In genomic region chr10:89395823-89396222, GRCm38 (mm10) we compare ENCODE assay signal across 9 mouse cellular contexts. TPM values are rescaled to one million over a fixed set of nuclear protein-coding genes. Genes with fewer than 3 reads are reported as not detected.
A peak's percentile ranks its signal among the peaks of the same experiment; 100 is the strongest.
DNase-seq lines count a peak whose midpoint lies in the region; ATAC-seq and TF ChIP-seq lines count a peak whose summit lies in the region.
"Had no signal": no experiment of that assay in that cellular context is flagged by ENCODE, and none has a peak within 500 bp of the region (broad histone marks: within the 10 kb centered on the region; RNA-seq: fewer than 3 reads in every experiment).

No protein-coding gene starts in this region.

- 8% methylated on average over 7 of the region's 7 CpGs for WGBS in kidney, adult 2 months
- WGBS in liver, embryonic 13.5 days (ENCODE audit: insufficient replicate concordance): 3% methylated on average over 7 of the region's 7 CpGs

- H3K9me3 ChIP-seq in liver, embryonic 13.5 days (replicated peaks): no peaks in the 10 kb centered on the region; the same call in 1 of the 2 replicates

- H3K4me3 ChIP-seq in gastrocnemius, adult 2 months: peak overlapping the region; percentile 26; the same call in 1 of the 2 replicates
- no peak overlapping the region for H3K4me3 ChIP-seq in kidney, adult 2 months (ENCODE audit: insufficient read depth, low read depth, low read length)
- no peak overlapping the region for H3K4me3 ChIP-seq in liver, embryonic 13.5 days (replicated peaks)
- H3K4me3 ChIP-seq: erythroblast, embryonic 14.5 days had no signal

- intact Hi-C loops in gastrocnemius, adult 2 months (cut with DNase I): no loop called here

- DNase-seq in 3134 (ENCODE audit: extremely low read depth, insufficient read length, low spot score) (peak; percentile 14), NIH3T3 (ENCODE audit: low read depth) (peak; percentile 79)
- peak; percentile 26 to 63 for DNase-seq in cerebellum, postnatal 25 days
- DNase-seq in gastrocnemius, adult 2 months: peak; percentile 51
- DNase-seq in kidney, adult 2 months: peak; percentile 42
- DNase-seq in liver, embryonic 13.5 days: peak; percentile 26
- peak; percentile 12 for DNase-seq in naive thymus-derived CD4-positive, alpha-beta T cell, adult 2 months (ENCODE audit: low read depth)
- peak; percentile 20 to 26 for DNase-seq in urinary bladder, postnatal 36 days (ENCODE audit: low spot score in 2 of 2)

- TF ChIP-seq CTCF in gastrocnemius, adult 2 months (IDR thresholded peaks at IDR 0.05): peak; percentile 32; the same call in 1 of the 2 replicates
- TF ChIP-seq CTCF in kidney, adult 2 months (conservative IDR thresholded peaks at IDR 0.05; ENCODE audit: insufficient read depth, insufficient read length, low read depth, low read length): peak; percentile 42

- TF ChIP-seq POLR2A in kidney, adult 2 months (IDR thresholded peaks at IDR 0.05; ENCODE audit: low read depth, low read length): no peak

- ATAC-seq in liver, embryonic 13.5 days (ENCODE audit: low read depth): no peak; the same call in 1 of the 2 replicates

- 0 out of 2 replicates have a peak, but pooled peaks cover 4% of the 10 kb centered on the region for H3K4me1 ChIP-seq in kidney, adult 2 months (ENCODE audit: control insufficient read depth, insufficient read depth, low read length)
- peaks cover 4% of the 10 kb centered on the region for H3K4me1 ChIP-seq in liver, embryonic 13.5 days (replicated peaks)

- H3K27ac ChIP-seq in gastrocnemius, adult 2 months: no peak overlapping the region
- H3K27ac ChIP-seq in kidney, adult 2 months (ENCODE audit: insufficient read depth, low read depth, low read length): no peak overlapping the region
- H3K27ac ChIP-seq in liver, embryonic 13.5 days: no peak overlapping the region

- no peak overlapping the region for H3K9ac ChIP-seq in liver, embryonic 13.5 days

- H3K4me2 ChIP-seq in liver, embryonic 13.5 days: peak overlapping the region; percentile 25; the same call in 1 of the 2 replicates

- H3K36me3 ChIP-seq in kidney, adult 2 months (ENCODE audit: control insufficient read depth, insufficient read depth, low read length): no peaks in the 10 kb centered on the region
- H3K36me3 ChIP-seq in liver, embryonic 13.5 days: no peaks in the 10 kb centered on the region

- H3K27me3 ChIP-seq in kidney, adult 2 months (replicated peaks; ENCODE audit: control insufficient read depth, insufficient read depth, low read length): no peaks in the 10 kb centered on the region
- H3K27me3 ChIP-seq in liver, embryonic 13.5 days: no peaks in the 10 kb centered on the region

RNA-seq across cellular contexts. Expression of gene Gas2l3, which starts 47.9 kb away (rescaled TPM):
- total RNA-seq in gastrocnemius, adult 2 months (2021): under 1 TPM; 0.89 to 0.95 TPM
- polyA plus RNA-seq in kidney, adult 2 months (2012; rRNA removed): 0.19 and 0.75 TPM in 2 replicates
- 5.0 and 6.2 TPM in 2 replicates for polyA plus RNA-seq in liver, embryonic 13.5 days (2015; fragmentation: Nextera tagmentation; extraction: Ambion mirVana)

RNA-seq across cellular contexts. Expression of gene Ano4, which starts 51.3 kb away (rescaled TPM):
- 1 to 10 TPM in 1 of 2 experiments, under 1 TPM in 1; 0.66 to 1.3 TPM for total RNA-seq in gastrocnemius, adult 2 months (2021)
- 0.54 and 0.69 TPM in 2 replicates for polyA plus RNA-seq in kidney, adult 2 months (2012; rRNA removed)
- 0.09 and 0.18 TPM in 2 replicates for polyA plus RNA-seq in liver, embryonic 13.5 days (2015; fragmentation: Nextera tagmentation; extraction: Ambion mirVana)
- polyA plus RNA-seq: erythroblast, embryonic 14.5 days had no signal

Comparison
In these comparisons a context has a peak if more than half of its experiments do, and no peak if none do; other contexts are left out.
1. DNase-seq: peak in every context shown above with its lines; median percentile 79 in NIH3T3; 51 in gastrocnemius, adult 2 months; 44 in cerebellum, postnatal 25 days; 42 in kidney, adult 2 months; 26 in liver, embryonic 13.5 days; 23 in urinary bladder, postnatal 36 days; 14 in 3134; 12 in naive thymus-derived CD4-positive, alpha-beta T cell, adult 2 months.